ENCODE assay signal across 8 mouse cellular contexts in the genomic region with DNA sequence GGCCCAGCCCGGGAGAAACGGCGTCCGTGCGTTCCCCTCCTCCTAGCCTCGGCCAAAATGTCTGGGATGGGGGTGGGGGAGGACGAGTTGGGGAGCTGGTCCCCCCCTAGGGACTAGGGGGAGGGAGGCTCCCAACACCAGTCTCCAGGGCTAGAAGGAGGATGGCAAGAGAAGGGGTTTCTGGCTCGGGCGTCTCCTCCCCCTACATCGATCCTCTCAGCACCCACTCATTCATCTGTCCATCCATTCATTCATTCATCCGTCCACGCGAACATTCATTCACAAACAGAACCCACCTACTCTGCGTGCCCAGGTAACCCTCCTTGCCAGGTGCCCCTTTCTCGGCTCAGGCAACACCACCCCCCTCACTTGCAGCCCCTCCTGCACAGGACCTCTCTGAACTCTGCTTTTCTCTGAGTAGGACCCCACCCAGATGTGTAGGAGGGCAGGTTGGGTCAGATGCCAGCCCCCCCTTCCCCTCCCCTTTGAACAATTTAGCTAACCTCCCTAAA. TPM values are rescaled to one million over a fixed set of nuclear protein-coding genes. Genes with fewer than 3 reads are reported as not detected.
DNase-seq lines count a peak whose midpoint lies in the region; ATAC-seq lines count a peak whose summit lies in the region.

No protein-coding gene starts in this region.

- H3K36me3 ChIP-seq in neural tube, embryonic 11.5 days (ENCODE audit: control insufficient read depth, insufficient read depth, low read length), result no peaks in the 10 kb centered on the region
- H3K36me3 ChIP-seq in liver, embryonic 11.5 days (ENCODE audit: control insufficient read depth, insufficient read depth, low read length), result no peaks in the 10 kb centered on the region
- no peaks in the 10 kb centered on the region for H3K36me3 ChIP-seq in stomach, embryonic 16.5 days (ENCODE audit: control insufficient read depth, insufficient read depth, low read length)

- peak overlapping the region; percentile 61 for H3K4me3 ChIP-seq in neural tube, embryonic 11.5 days (ENCODE audit: low read depth, low read length)
- peak overlapping the region; percentile 57 for H3K4me3 ChIP-seq in liver, embryonic 11.5 days (ENCODE audit: low read depth, low read length)
- H3K4me3 ChIP-seq in stomach, embryonic 16.5 days (replicated peaks; ENCODE audit: low read length), result peak overlapping the region; percentile 69

- H3K9ac ChIP-seq in neural tube, embryonic 11.5 days (ENCODE audit: low read length), result peak overlapping the region; percentile 66
- H3K9ac ChIP-seq in liver, embryonic 11.5 days (ENCODE audit: low read depth, low read length), result no peak overlapping the region
- H3K9ac ChIP-seq in stomach, embryonic 16.5 days (ENCODE audit: low read length), result peak overlapping the region; percentile 78

- no peak overlapping the region for H3K27ac ChIP-seq in neural tube, embryonic 11.5 days (ENCODE audit: low read depth, low read length)
- no peak overlapping the region for H3K27ac ChIP-seq in liver, embryonic 11.5 days (ENCODE audit: low read depth, low read length)
- H3K27ac ChIP-seq in stomach, embryonic 16.5 days (ENCODE audit: low read length), result no peak overlapping the region

- DNase-seq in cerebellum, adult 9-11 months, result peak; percentile 74
- DNase-seq in cerebellum, postnatal 14 days, result no peak
- no peak for DNase-seq in neural tube, embryonic 11.5 days (ENCODE audit: low spot score)
- DNase-seq in neural tube, embryonic 10.5 days (ENCODE audit: extremely low spot score, low spot score), result no peak
- DNase-seq in liver, embryonic 11.5 days (ENCODE audit: low spot score), result no peak
- no peak for DNase-seq in thymus, postnatal 36 days
- no peak for DNase-seq in right cerebral cortex, adult 2 months (ENCODE audit: low spot score in 2 of 2)

- H3K4me2 ChIP-seq in neural tube, embryonic 11.5 days (ENCODE audit: low read depth), result peak overlapping the region; percentile 92
- H3K4me2 ChIP-seq in liver, embryonic 11.5 days, result peak overlapping the region; percentile 71
- H3K4me2 ChIP-seq in stomach, embryonic 16.5 days (ENCODE audit: low read depth, low read length), result peak overlapping the region; percentile 100

- peaks cover 52% of the 10 kb centered on the region for H3K27me3 ChIP-seq in neural tube, embryonic 11.5 days (ENCODE audit: control insufficient read depth, insufficient read depth, low read length)
- peaks cover 76% of the 10 kb centered on the region for H3K27me3 ChIP-seq in liver, embryonic 11.5 days (replicated peaks; ENCODE audit: control insufficient read depth, insufficient read depth, low read length)
- peaks cover 27% of the 10 kb centered on the region for H3K27me3 ChIP-seq in stomach, embryonic 16.5 days (ENCODE audit: control insufficient read depth, insufficient read depth, low read length)

- ATAC-seq in neural tube, embryonic 11.5 days (ENCODE audit: insufficient read depth, low FRiP score, low TSS enrichment), result no peak
- ATAC-seq in liver, embryonic 11.5 days (replicated peaks; ENCODE audit: low FRiP score), result no peak
- 0 out of 2 replicates have a peak, but pooled peaks have one; percentile 27 for ATAC-seq in stomach, embryonic 16.5 days (ENCODE audit: insufficient read depth, low FRiP score)

- peaks cover 6% of the 10 kb centered on the region for H3K4me1 ChIP-seq in neural tube, embryonic 11.5 days (ENCODE audit: control insufficient read depth, insufficient read depth, low read length)
- peaks cover 7% of the 10 kb centered on the region for H3K4me1 ChIP-seq in liver, embryonic 11.5 days (replicated peaks; ENCODE audit: control insufficient read depth, insufficient read depth, low read length)
- H3K4me1 ChIP-seq in stomach, embryonic 16.5 days (ENCODE audit: control insufficient read depth, insufficient read depth, low read length), result peaks cover 21% of the 10 kb centered on the region

- 1% methylated on average over 13 of the region's 15 CpGs for WGBS in neural tube, embryonic 11.5 days
- 5% methylated on average over 15 of the region's 15 CpGs for WGBS in liver, embryonic 11.5 days
- 4% methylated on average over 15 of the region's 15 CpGs for WGBS in stomach, embryonic 16.5 days

- H3K9me3 ChIP-seq in neural tube, embryonic 11.5 days (ENCODE audit: control insufficient read depth, low read length), result no peaks in the 10 kb centered on the region
- H3K9me3 ChIP-seq in liver, embryonic 11.5 days (ENCODE audit: control insufficient read depth, low read length), result no peaks in the 10 kb centered on the region
- no peaks in the 10 kb centered on the region for H3K9me3 ChIP-seq in stomach, embryonic 16.5 days (replicated peaks; ENCODE audit: control insufficient read depth, low read length)

RNA-seq across cellular contexts. Expression of a gene that starts 39.9 kb away (rescaled TPM):
- 248 and 255 TPM in 2 replicates for polyA plus RNA-seq in neural tube, embryonic 11.5 days (2014; fragmentation: Nextera tagmentation; extraction: Ambion mirVana)
- polyA plus RNA-seq in liver, embryonic 11.5 days (2014; fragmentation: Nextera tagmentation; extraction: Ambion mirVana), result 139 and 140 TPM in 2 replicates
- polyA plus RNA-seq in stomach, embryonic 16.5 days (2015; fragmentation: Nextera tagmentation; extraction: Ambion mirVana), result 157 and 169 TPM in 2 replicates

RNA-seq across cellular contexts. Expression of a gene that starts 51.2 kb away (rescaled TPM):
- polyA plus RNA-seq in neural tube, embryonic 11.5 days (2014; fragmentation: Nextera tagmentation; extraction: Ambion mirVana), result 706 and 761 TPM in 2 replicates
- polyA plus RNA-seq in liver, embryonic 11.5 days (2014; fragmentation: Nextera tagmentation; extraction: Ambion mirVana), result 1,017 and 1,108 TPM in 2 replicates
- 986 and 1,009 TPM in 2 replicates for polyA plus RNA-seq in stomach, embryonic 16.5 days (2015; fragmentation: Nextera tagmentation; extraction: Ambion mirVana)
